Mouse (Mus musculus) 416B (cell line): ENCODE measurements around the gene Grem2.

ENCODE experiments used
- DNase-seq: peaks from one replicate; pipeline ENCODE4 v3.0.0; 2011; ENCODE audit warnings: low read depth

The Grem2 gene

DNA sequence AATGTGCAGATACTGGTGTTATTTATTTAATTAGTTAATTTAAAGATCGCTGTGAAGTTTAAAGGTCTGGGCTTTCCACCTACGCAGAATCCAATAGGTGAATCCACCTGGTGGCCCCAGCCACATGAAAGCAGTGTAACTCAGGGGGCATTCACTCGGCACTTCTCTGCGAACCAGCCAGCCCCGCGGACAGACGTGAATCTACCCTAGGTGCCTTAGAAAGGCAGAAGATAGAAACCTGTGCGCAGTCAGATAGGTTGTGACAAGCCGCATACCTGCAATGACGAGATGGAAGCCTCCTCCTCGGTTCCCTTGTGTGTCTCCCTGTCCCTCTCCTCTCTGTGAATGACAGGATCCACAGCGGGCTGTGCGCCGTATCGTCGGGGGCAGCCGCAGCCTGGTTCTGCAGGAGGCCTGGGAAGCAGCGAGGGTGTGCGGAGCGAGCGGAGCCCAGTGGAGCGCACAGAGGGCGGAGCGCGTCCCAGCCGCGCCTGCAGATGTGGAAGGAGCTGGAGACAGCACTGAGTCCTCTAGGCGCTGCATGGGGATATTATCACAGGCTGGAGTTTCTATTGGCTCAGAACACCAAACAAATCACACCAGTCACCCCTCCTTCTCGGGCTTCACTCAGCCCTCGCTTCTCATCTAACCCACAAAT is at the start of gene Grem2:
TSS of gene Grem2 (minus strand) at position 522 of the 658 bp plus-strand sequence.
- DNase-seq: no peak

- DNase-seq: no peak
Measured at GRCm38 (mm10) chr1:174959837-174960236, 38.2 kb upstream of the Grem2 start.

DNA sequence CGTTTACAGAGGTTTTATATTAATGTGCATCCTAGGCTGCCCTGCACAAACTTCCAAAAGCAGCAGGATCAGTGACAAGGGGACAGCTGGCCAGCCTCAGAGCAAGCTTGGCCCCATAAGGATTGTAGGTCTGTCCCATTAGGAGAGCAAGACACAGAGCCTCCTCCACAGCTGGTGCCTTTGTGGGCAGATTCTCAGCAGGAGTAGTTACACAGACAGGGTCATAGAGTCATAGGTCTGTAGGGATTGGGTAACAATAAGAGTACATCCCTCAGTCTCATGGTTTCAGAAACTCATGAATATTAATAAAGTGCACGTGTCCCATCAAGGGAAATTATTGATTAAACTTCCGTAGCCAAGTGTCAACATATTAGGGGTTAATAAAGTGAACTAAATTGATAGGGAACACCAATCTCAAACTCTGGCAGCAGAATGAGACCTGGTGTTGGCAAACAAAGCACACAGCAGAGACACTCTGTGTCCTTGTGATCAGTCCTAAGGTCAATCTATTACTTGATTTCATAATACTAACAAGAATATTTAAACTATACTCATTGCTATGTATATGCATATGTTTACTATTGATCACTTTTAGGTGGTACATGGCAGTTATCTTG is 9.5 kb upstream of the Grem2 start:
- DNase-seq: no peak

GRCm38 (mm10) chr1:174929459-174930181 is 8.0 kb upstream of the Grem2 start:
- DNase-seq: no peak

DNA sequence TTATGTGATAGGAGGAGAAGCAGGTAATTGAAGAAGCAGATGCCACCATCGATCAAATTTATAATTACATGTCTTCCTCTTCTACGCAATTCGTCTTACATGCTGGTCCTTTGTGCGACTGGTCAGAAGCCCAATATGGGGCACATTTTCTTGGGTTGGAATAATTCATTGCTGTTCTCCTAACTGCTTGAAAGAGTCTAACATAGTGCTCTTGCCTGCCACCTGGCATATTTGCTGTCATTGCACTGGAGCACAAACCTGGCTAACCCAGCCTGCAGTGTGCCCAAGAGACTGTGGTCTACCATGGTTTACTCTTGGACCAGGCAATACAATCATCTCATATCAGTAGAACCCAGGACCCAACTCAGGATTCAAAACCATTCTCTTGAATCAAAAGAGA is 2.7 kb downstream of the Grem2 start:
- DNase-seq: no peak

- DNase-seq: peak; percentile 3
Measured at GRCm38 (mm10) chr1:174918236-174918870, 3.3 kb downstream of the Grem2 start.

DNA sequence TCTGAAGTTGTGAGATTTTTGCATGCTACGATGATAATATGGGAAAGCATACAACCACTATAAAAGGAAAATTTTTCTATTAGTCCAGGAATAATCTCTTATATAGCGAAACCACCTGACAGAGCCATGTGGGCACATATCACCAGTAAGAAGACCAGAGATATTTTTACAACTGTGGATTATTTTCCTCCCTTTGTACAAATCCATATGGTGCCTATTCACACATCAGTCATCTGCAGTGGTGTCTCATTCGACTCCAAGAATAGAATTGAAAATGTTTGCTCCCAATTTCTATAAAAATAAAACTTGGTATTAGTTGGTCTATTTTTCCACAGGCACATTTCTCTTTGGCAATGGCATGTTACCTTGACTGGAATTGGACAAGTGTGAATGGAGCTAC is 11.8 kb downstream of the Grem2 start:
- no peak for DNase-seq

DNA sequence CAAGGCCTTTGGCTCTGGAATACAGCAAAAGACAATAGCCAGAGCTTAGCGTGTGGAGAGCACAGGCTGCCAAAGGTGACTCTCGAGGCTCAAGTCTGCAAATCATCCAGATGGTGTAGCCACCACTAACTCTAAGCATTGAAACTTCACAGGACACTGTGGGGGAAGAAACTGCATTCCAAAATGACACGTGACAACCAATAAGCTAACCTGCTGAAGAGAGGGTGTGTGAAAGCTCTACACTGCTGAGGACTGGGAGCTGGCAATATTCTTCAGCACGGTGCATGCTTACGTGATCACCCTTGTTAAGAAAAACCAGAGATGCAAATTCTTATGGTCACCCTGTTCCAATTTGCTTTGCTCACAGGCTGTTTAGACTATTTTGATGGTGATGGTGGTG is 13.4 kb downstream of the Grem2 start:
- no peak for DNase-seq

GRCm38 (mm10) chr1:174907637-174908036 is 14.0 kb downstream of the Grem2 start:
- DNase-seq: no peak

- DNase-seq: no peak
Measured at GRCm38 (mm10) chr1:174902755-174903154, 18.9 kb downstream of the Grem2 start.

GRCm38 (mm10) chr1:174892471-174892870 is 29.1 kb downstream of the Grem2 start:
- no peak for DNase-seq

GRCm38 (mm10) chr1:174888684-174889405 is 32.8 kb downstream of the Grem2 start:
- DNase-seq: no peak

GRCm38 (mm10) chr1:174888073-174888472 is 33.5 kb downstream of the Grem2 start:
- DNase-seq: no peak

GRCm38 (mm10) chr1:174882496-174882895 is 39.1 kb downstream of the Grem2 start:
- no peak for DNase-seq

DNA sequence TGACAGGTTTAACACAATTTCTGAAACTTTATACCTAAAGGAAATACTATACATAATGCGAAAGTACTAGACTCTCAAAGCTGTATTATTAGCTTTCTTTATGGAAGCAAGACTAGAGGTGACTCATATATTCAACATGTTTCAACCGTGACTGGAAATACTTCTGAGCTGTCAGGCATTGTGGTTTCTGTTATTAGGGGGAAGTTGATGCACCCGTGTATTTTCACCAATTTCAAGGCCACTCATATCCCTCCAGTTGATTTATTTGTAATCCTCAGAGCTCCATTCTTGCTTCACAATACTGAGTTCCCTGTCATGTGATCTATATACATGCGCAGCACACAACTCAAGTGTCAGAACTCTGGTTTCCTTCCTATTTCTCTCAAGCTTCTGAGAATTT is 46.4 kb downstream of the Grem2 start:
- DNase-seq: peak; percentile 91

- no peak for DNase-seq
Measured at GRCm38 (mm10) chr1:174860407-174861118, 61.1 kb downstream of the Grem2 start.

DNA sequence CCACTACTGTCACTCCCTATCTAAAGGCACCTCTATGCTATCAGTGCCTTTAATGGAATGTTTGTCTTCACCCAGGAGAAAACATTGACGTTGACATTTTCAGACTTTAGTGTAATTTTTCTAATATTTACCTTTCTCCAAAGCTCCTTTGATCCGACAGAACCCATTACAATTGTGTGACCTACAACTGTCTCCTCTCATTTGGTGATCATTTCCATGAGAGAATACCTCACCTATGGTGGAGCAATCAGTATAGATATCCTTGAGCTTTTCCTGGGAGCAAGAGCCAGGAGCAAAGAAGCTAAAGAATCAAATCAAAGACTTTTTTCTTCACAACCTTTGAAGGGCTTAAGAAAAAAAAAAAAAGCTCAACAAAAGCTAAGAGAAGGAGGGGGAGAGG is 65.4 kb downstream of the Grem2 start:
- no peak for DNase-seq

DNA sequence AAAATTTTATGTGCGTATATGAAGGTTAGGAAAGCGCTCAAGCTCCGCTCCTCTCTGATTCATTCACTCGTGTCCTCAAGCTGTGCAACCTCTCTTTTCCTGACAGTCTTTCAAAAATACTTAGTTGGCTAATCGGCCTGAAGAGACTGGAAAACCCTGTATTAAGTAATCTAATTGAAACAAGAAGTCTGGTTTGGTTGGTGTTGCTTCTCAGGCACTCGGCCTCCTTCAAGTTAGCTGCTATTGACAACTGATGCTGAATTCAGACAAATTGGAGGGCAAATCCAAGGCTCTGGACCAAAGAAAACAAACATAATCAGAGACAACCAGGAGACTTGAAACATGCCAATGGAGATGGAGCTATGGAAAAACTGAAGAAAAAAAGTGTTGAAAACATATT is 76.8 kb downstream of the Grem2 start:
- DNase-seq: no peak

DNA sequence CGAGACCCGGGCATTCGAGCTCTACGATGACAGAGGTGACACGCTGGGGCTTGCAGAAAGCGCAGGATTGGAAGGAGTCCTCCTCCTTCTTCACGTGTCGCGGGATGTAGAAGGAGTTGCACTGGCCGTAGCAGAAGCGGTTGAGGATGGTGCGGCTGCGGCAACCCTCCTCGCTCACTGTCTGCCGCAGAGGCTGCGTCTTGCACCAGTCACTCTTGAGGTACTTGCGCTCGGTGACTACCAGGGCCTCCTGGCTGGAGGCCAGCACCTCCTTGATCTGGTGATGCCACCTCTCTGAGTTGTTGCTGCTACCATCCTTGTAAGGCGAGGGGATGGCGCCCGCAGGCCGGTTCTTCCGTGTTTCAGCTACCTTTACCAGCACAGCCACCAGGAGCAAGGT is 84.8 kb downstream of the Grem2 start:
- no peak for DNase-seq

- DNase-seq: no peak
Measured at GRCm38 (mm10) chr1:174826562-174826961, 95.1 kb downstream of the Grem2 start.

DNA sequence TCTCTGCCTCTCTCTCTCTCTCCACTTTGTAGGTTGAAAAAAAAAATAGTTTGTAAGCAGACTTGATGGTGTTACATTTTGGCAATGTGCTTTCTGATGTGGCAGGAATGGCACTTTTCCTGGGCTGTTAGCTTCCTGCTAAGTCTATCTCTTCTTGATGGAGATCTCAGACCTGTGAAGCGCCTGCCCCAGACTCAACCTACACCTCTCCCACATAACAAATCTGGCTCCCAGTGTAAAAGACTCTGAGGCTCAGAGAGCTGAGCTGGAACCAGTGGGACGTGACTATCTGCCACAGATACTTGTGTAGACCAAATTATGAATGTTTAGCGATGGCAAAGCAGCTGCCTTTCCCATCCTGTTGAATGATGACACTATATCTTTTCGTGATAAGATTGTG is 109.8 kb downstream of the Grem2 start:
- DNase-seq: no peak

DNA sequence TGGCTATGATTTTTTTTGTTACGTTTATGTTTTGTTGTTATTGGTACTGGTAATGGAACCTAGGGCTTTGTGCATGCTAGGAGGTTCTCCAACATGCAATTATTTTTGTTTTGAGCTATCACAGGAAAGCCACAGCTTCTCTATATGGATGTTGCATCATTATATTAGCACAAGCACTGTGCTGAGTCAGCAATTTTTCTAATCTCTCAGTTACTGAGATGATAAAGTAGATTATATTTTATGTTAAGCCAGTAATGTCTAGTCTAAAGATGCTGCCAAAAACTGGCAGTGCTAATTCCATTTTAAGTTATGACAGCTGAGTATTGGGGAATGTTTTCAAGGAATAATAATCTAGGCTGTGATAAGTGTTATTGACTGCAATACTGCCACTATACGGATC is 133.0 kb downstream of the Grem2 start:
- DNase-seq: no peak
